Mouse (Mus musculus) midbrain, embryonic 14.5 days (tissue): ENCODE data around the gene Cand2. TPM values are rescaled to one million over a fixed set of nuclear protein-coding genes. Genes with fewer than 3 reads are reported as not detected.
A peak's percentile ranks its signal among the peaks of the same experiment; 100 is the strongest.
"Not testable (repeated sequence)": the region's sequence is repeated elsewhere in the genome, so short reads cannot be mapped to it uniquely, and the experiment has no call there.

Experiments used
- ATAC-seq: fragments of 200-750 bp; cut with Nextera tagmentation; 2 replicates; pipeline ENCODE4 v1.8.0; 2017; ENCODE audit warnings: moderate number of reproducible peaks, moderate library complexity; ENCODE audit not compliant: low FRiP score, low TSS enrichment
- DNase-seq: peaks from one replicate; pipeline ENCODE4 v3.0.0-alpha.2; 2015
- H3K27ac ChIP-seq: fragments of 300-500 bp; sonication (generic); replicated peaks from 2 replicates; pipeline ENCODE4 v1.5.1; 2014; ENCODE audit warnings: mild to moderate bottlenecking, low read depth, low read length, moderate library complexity
- H3K27me3 ChIP-seq: fragments of 300-500 bp; sonication (generic); 2 replicates; pipeline ENCODE4 v1.6.1; 2014; ENCODE audit warnings: low read length, control low read depth, mixed read lengths; ENCODE audit not compliant: control insufficient read depth, insufficient read depth
- H3K36me3 ChIP-seq: fragments of 300-500 bp; sonication (generic); 2 replicates; pipeline ENCODE4 v1.6.1; 2014; ENCODE audit warnings: low read length, control low read depth; ENCODE audit not compliant: control insufficient read depth, insufficient read depth
- H3K4me1 ChIP-seq: fragments of 300-500 bp; sonication (generic); 2 replicates; pipeline ENCODE4 v1.6.1; 2014; ENCODE audit warnings: mild to moderate bottlenecking, antibody characterized with exemption, low read length, control low read depth; ENCODE audit not compliant: control insufficient read depth, insufficient read depth
- H3K4me2 ChIP-seq: fragments of 300-500 bp; sonication (generic); 2 replicates; pipeline ENCODE4 v1.6.1; 2014; ENCODE audit warnings: mild to moderate bottlenecking, low read length, moderate library complexity
- H3K4me3 ChIP-seq: fragments of 300-500 bp; sonication (generic); replicated peaks from 2 replicates; pipeline ENCODE4 v1.5.1; 2014; ENCODE audit warnings: low read depth, low read length
- H3K9ac ChIP-seq: fragments of 300-500 bp; sonication (generic); replicated peaks from 2 replicates; pipeline ENCODE4 v1.6.1; 2014; ENCODE audit warnings: mild to moderate bottlenecking, low read length, moderate library complexity
- H3K9me3 ChIP-seq: fragments of 300-500 bp; sonication (generic); 2 replicates; pipeline ENCODE4 v1.6.1; 2016; ENCODE audit warnings: low read length, control low read depth, mixed read lengths; ENCODE audit not compliant: control insufficient read depth
- WGBS: fragments of 180-500 bp; shearing (Covaris S2); extraction: QIAGEN DNeasy Blood & Tissue Kit; methylation state at CpG from one replicate; pipeline ENCODE4 v1.1.7; 2014; 5-methylcytosine and 5-hydroxymethylcytosine counted together
- polyA plus RNA-seq: library from polyadenylated mRNA; unstranded; fragments of >200 nt; fragmentation: Nextera tagmentation; extraction: Ambion mirVana; gene quantifications from 2 replicates; pipeline ENCODE4 v1.2.1, GENCODE M21; 2014

The Cand2 gene
- polyA plus RNA-seq, 1 experiment from 2014 or later: 12.6 TPM

GRCm38 (mm10) chr6:115808488-115809231, 34.3 kb downstream of the Cand2 start, which contains the start of gene Rpl32:
Rpl32 (minus strand) TSS chr6:115808747.
- peaks cover 36% of the 10 kb centered on the region for H3K36me3 ChIP-seq
- ATAC-seq: peak; percentile 83
- WGBS: under 1% methylated on average over 46 of the region's 47 CpGs

GRCm38 (mm10) chr6:115811606-115812005, 37.3 kb downstream of the Cand2 start:
- Histone ChIP-seq H3K36me3 (peaks cover 7% of the 10 kb centered on the region), H3K27me3 (no peaks in the 10 kb centered on the region), H3K4me3 (no peak overlapping the region), H3K4me1 (peaks cover 10% of the 10 kb centered on the region), H3K9me3 (no peaks in the 10 kb centered on the region), H3K27ac (no peak overlapping the region), H3K9ac (no peak overlapping the region), H3K4me2 (no peak overlapping the region)
- 72% methylated on average over 8 of the region's 8 CpGs for WGBS
- no peak for DNase-seq
- no peak for ATAC-seq

More at GRCm38 (mm10) chr6:115808488-115809231, 34.3 kb downstream of the Cand2 start, which contains the start of gene Rpl32:
- H3K4me1 ChIP-seq: peaks cover 13% of the 10 kb centered on the region
- peak; percentile 95 for DNase-seq
- H3K27me3 ChIP-seq: no peaks in the 10 kb centered on the region
- H3K9ac ChIP-seq: peak within 1 kb of the TSS; percentile 96
- peak within 1 kb of the TSS; percentile 85 for H3K4me2 ChIP-seq
- H3K27ac ChIP-seq: peak within 1 kb of the TSS; percentile 96
- H3K9me3 ChIP-seq: no peaks in the 10 kb centered on the region
- H3K4me3 ChIP-seq: peak within 1 kb of the TSS; percentile 95

GRCm38 (mm10) chr6:115814104-115814503, 39.8 kb downstream of the Cand2 start:
- no peak overlapping the region for H3K27ac ChIP-seq
- H3K4me2 ChIP-seq: no peak overlapping the region
- H3K36me3 ChIP-seq: no peaks in the 10 kb centered on the region
- no peaks in the 10 kb centered on the region for H3K4me1 ChIP-seq
- no peaks in the 10 kb centered on the region for H3K9me3 ChIP-seq
- no peak for ATAC-seq
- H3K9ac ChIP-seq: no peak overlapping the region
- no peak overlapping the region for H3K4me3 ChIP-seq
- peak; percentile 65 for DNase-seq
- WGBS: 29% methylated on average over 4 of the region's 4 CpGs
- H3K27me3 ChIP-seq: no peaks in the 10 kb centered on the region

GRCm38 (mm10) chr6:115815041-115815440, 40.7 kb downstream of the Cand2 start:
- WGBS: 79% methylated on average over 4 of the region's 4 CpGs
- Histone ChIP-seq H3K27ac (no peak overlapping the region), H3K36me3 (no peaks in the 10 kb centered on the region)

GRCm38 (mm10) chr6:115818129-115818528, 43.8 kb downstream of the Cand2 start:
- Histone ChIP-seq H3K27ac (no peak overlapping the region), H3K27me3 (no peaks in the 10 kb centered on the region), H3K4me2 (no peak overlapping the region), H3K9ac (no peak overlapping the region), H3K9me3 (no peaks in the 10 kb centered on the region), H3K4me1 (no peaks in the 10 kb centered on the region), H3K4me3 (no peak overlapping the region), H3K36me3 (no peaks in the 10 kb centered on the region)
- no peak for ATAC-seq
- DNase-seq: no peak
- WGBS: 72% methylated on average over 2 of the region's 2 CpGs

More at GRCm38 (mm10) chr6:115815041-115815440, 40.7 kb downstream of the Cand2 start:
- Histone ChIP-seq H3K9me3 (no peaks in the 10 kb centered on the region), H3K4me1 (no peaks in the 10 kb centered on the region), H3K4me2 (no peak overlapping the region), H3K9ac (no peak overlapping the region), H3K27me3 (no peaks in the 10 kb centered on the region), H3K4me3 (no peak overlapping the region)
- ATAC-seq (no peak), DNase-seq (no peak)

GRCm38 (mm10) chr6:115821216-115821993, 47.1 kb downstream of the Cand2 start:
- H3K4me3 ChIP-seq: no peak overlapping the region
- no peak overlapping the region for H3K9ac ChIP-seq
- DNase-seq: no peak
- 88% methylated on average over 8 of the region's 8 CpGs for WGBS
- H3K27ac ChIP-seq: no peak overlapping the region
- no peak for ATAC-seq
- H3K4me1 ChIP-seq: no peaks in the 10 kb centered on the region
- H3K4me2 ChIP-seq: no peak overlapping the region
- H3K27me3 ChIP-seq: no peaks in the 10 kb centered on the region
- no peaks in the 10 kb centered on the region for H3K36me3 ChIP-seq
- no peaks in the 10 kb centered on the region for H3K9me3 ChIP-seq

GRCm38 (mm10) chr6:115823850-115824464, 49.6 kb downstream of the Cand2 start:
- not testable (repeated sequence) for H3K36me3 ChIP-seq, H3K27ac ChIP-seq, H3K9me3 ChIP-seq, H3K9ac ChIP-seq, H3K4me3 ChIP-seq, H3K27me3 ChIP-seq, H3K4me1 ChIP-seq
- DNase-seq: peak; percentile 75
- ATAC-seq: peak; percentile 48; the same call in 1 of the 2 replicates
- peak overlapping the region; percentile 32 for H3K4me2 ChIP-seq
- WGBS: 5% methylated on average over 4 of the region's 11 CpGs

- 88% methylated on average over 6 of the region's 6 CpGs for WGBS
- no peak overlapping the region for H3K4me3 ChIP-seq
- DNase-seq (no peak), ATAC-seq (no peak)
- H3K4me2 ChIP-seq: no peak overlapping the region
- no peaks in the 10 kb centered on the region for H3K4me1 ChIP-seq
- no peak overlapping the region for H3K9ac ChIP-seq
- no peaks in the 10 kb centered on the region for H3K36me3 ChIP-seq
- no peaks in the 10 kb centered on the region for H3K27me3 ChIP-seq
- H3K9me3 ChIP-seq: no peaks in the 10 kb centered on the region
- H3K27ac ChIP-seq: no peak overlapping the region
Observed at GRCm38 (mm10) chr6:115830779-115831601, 56.7 kb downstream of the Cand2 start.
